Mouse (Mus musculus) limb, embryonic 14.5 days (tissue): ENCODE measurements around the gene Ncdn. TPM values are rescaled to one million over a fixed set of nuclear protein-coding genes. Genes with fewer than 3 reads are reported as not detected.

ENCODE experiments used
- ATAC-seq: fragments of 200-750 bp; cut with Nextera tagmentation; 2 replicates; pipeline ENCODE4 v1.8.0; 2017; ENCODE audit warnings: low read depth, moderate number of reproducible peaks, moderate TSS enrichment; ENCODE audit not compliant: low FRiP score
- DNase-seq: peaks from one replicate; pipeline ENCODE4 v3.0.0-alpha.2; 2015; ENCODE audit warnings: low spot score
- H3K27ac ChIP-seq: fragments of 300-500 bp; sonication (generic); replicated peaks from 2 replicates; pipeline ENCODE4 v1.5.1; 2014; ENCODE audit warnings: low read depth, mild to moderate bottlenecking, low read length, moderate library complexity, mixed read lengths
- H3K27me3 ChIP-seq: fragments of 300-500 bp; sonication (generic); 2 replicates; pipeline ENCODE4 v1.6.1; 2014; ENCODE audit warnings: low read length, mixed read lengths; ENCODE audit not compliant: control insufficient read depth, insufficient read depth
- H3K36me3 ChIP-seq: fragments of 300-500 bp; sonication (generic); 2 replicates; pipeline ENCODE4 v1.6.1; 2014; ENCODE audit warnings: mild to moderate bottlenecking, low read length, moderate library complexity, mixed read lengths; ENCODE audit not compliant: control insufficient read depth, insufficient read depth
- H3K4me1 ChIP-seq: fragments of 300-500 bp; sonication (generic); 2 replicates; pipeline ENCODE4 v1.6.1; 2014; ENCODE audit warnings: antibody characterized with exemption, low read length, mixed read lengths; ENCODE audit not compliant: control insufficient read depth, insufficient read depth
- H3K4me2 ChIP-seq: fragments of 300-500 bp; sonication (generic); replicated peaks from 2 replicates; pipeline ENCODE4 v1.6.1; 2014; ENCODE audit warnings: low read depth, mild to moderate bottlenecking, low read length, moderate library complexity; ENCODE audit not compliant: severe bottlenecking
- H3K4me3 ChIP-seq: fragments of 300-500 bp; sonication (generic); replicated peaks from 2 replicates; pipeline ENCODE4 v1.5.1; 2014; ENCODE audit warnings: low read length
- H3K9ac ChIP-seq: fragments of 300-500 bp; sonication (generic); 2 replicates; pipeline ENCODE4 v1.6.1; 2014; ENCODE audit warnings: mild to moderate bottlenecking, low read depth, low read length, moderate library complexity; ENCODE audit not compliant: severe bottlenecking
- H3K9me3 ChIP-seq: fragments of 300-500 bp; sonication (generic); 2 replicates; pipeline ENCODE4 v1.6.1; 2016; ENCODE audit warnings: low read length; ENCODE audit not compliant: control insufficient read depth
- POLR2A ChIP-seq: fragments of 200-500 bp; IDR thresholded peaks from 2 replicates; pipeline ENCODE4 v1.8.0; 2012; ENCODE audit warnings: inconsistent platforms, mild to moderate bottlenecking, moderate library complexity, borderline replicate concordance; ENCODE audit not compliant: insufficient read depth, insufficient read length; ENCODE audit errors: extremely low read depth
- WGBS: fragments of 180-500 bp; shearing (Covaris S2); extraction: QIAGEN DNeasy Blood & Tissue Kit; methylation state at CpG from one replicate; pipeline ENCODE4 v1.1.7; 2014; 5-methylcytosine and 5-hydroxymethylcytosine counted together
- polyA plus RNA-seq, 2 experiments: library from polyadenylated mRNA; depleted of rRNA in 1 of 2; stranded (reverse) in 1 of 2; unstranded in 1 of 2; fragments of >200 nt; fragmentation: Nextera tagmentation in 1 of 2; extraction: Ambion mirVana in 1 of 2; gene quantifications; 2 replicates each; pipeline versions ENCODE4 v1.2.1 to v1.2.3; 2012 to 2014

Ncdn gene
- polyA plus RNA-seq, 2 experiments, result 29.1 to 39.0 TPM

DNA sequence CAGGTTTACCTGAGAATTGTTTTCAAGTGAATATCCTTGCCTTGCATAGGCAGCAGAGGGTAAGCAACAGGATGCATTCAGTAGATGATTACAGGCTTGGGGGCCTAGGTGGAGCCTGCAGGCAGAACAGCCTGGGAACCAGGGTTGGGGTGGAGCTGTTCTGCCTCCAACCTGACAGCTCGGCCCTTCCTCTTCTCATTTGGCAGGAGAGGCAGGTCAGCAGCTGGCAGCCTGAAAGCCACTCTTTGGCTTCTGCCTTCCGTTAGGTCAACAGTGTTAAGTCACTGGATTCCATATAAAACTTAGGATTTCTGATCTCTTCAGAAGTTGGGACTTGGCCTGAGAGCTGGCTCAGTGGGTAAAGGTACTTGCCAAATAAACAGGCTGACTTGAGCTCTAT is 10.3 kb downstream of the Ncdn start:
- Histone ChIP-seq H3K9ac (no peak overlapping the region), H3K36me3 (peaks cover 41% of the 10 kb centered on the region), H3K27me3 (peaks cover 8% of the 10 kb centered on the region; the same call in 1 of the 2 replicates), H3K9me3 (no peaks in the 10 kb centered on the region), H3K27ac (no peak overlapping the region), H3K4me3 (no peak overlapping the region), H3K4me2 (no peak overlapping the region), H3K4me1 (no peaks in the 10 kb centered on the region)
- ATAC-seq, result no peak
- WGBS, result 38% methylated on average over 2 of the region's 2 CpGs
- DNase-seq, result no peak
- no peak for TF ChIP-seq POLR2A

DNA sequence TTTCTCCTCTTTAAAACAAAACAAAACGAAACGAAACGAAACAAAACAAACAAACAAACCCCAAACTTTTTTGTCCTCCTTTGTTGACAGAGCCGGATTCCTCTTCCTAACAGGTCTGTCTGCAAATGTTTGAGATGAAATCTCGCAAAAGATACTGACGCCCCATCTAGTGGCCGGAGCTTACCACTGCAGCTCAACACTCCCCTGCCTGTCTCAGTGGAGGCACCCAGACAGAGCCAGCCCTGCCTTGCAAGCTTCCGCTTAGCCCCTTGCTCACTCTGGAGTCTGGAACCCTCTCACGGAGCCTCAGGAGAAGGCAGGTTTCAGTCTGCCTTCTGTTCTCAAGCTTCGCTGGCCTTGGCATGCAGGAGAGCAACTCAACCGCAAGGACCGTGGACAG is 11.8 kb downstream of the Ncdn start:
- Histone ChIP-seq H3K9me3 (no peaks in the 10 kb centered on the region), H3K4me3 (no peak overlapping the region), H3K36me3 (peaks cover 28% of the 10 kb centered on the region), H3K9ac (0 out of 2 replicates have a peak overlapping the region, but pooled peaks have one; percentile 12), H3K4me2 (no peak overlapping the region), H3K27me3 (peaks cover 21% of the 10 kb centered on the region), H3K4me1 (no peaks in the 10 kb centered on the region), H3K27ac (no peak overlapping the region)
- no peak for TF ChIP-seq POLR2A
- ATAC-seq (peak; percentile 69), DNase-seq (peak; percentile 80)
- 5% methylated on average over 12 of the region's 12 CpGs for WGBS

DNA sequence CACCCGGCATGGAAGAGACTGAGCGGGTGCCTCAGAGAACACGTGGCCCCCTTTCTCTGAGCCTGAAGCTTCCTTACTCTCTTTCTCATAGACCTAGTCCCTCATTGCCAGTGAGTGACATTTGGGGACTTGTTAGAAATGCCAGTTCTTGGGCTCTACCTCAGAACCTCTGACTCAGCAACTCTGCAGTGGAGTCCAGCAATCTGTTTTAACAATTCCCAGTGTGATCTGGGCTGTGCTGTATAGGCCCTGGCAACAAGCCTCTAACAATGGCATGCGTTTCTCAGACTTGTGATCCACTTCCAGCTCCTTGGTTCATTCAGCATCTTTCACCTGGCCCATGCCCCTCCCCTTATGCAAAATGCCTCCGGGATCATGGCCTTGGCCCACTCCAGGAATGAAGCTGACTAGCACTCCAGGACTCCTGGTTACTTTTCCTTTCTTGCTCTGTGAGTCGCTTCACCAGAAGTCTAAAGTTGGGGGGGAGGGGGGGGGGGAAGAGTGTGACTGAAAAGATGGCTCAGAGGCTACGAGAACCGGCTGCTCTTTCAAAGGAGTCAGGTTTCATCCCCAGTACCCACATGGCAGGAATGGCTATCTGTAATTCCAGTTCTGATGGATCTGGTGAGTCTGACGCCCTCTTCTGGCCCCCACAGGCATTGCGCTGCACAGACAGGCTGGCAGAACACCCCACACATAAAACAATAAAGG is 13.1 kb downstream of the Ncdn start:
- Histone ChIP-seq H3K9me3 (no peaks in the 10 kb centered on the region), H3K27me3 (peaks cover 34% of the 10 kb centered on the region), H3K4me1 (0 out of 2 replicates have a peak, but pooled peaks cover 2% of the 10 kb centered on the region), H3K36me3 (peaks cover 15% of the 10 kb centered on the region), H3K4me3 (no peak overlapping the region), H3K4me2 (no peak overlapping the region), H3K9ac (no peak overlapping the region), H3K27ac (no peak overlapping the region)
- 26% methylated on average over 10 of the region's 10 CpGs for WGBS
- no peak for TF ChIP-seq POLR2A
- ATAC-seq (no peak), DNase-seq (no peak)

DNA sequence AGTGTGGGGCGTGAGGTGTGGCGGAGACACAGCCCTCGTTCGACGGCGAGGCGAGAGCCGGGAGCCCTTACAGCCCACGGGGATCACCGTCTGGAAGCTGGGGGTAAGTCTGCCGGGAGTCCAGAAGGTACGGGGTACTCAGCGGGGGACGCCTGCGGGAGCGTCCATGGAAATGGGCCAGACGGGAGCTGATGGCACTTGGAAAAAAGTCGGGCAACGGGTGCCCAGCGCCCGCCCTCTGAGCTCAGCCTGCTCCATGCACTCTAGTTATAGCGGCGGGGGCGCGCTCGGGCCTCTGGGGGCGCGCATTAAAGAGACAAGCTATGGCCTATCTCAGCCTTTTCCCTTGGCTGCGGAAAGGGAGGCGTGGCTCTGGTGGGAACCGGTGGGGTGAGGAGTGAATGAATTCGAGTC is 17.2 kb downstream of the Ncdn start, which contains the start of gene Tfap2e:
TSS of gene Tfap2e (minus strand) at position 240 of the 414 bp plus-strand sequence.
- Histone ChIP-seq H3K4me2 (peak within 1 kb of the TSS; percentile 38), H3K4me3 (peak within 1 kb of the TSS; percentile 28), H3K36me3 (no peaks in the 10 kb centered on the region), H3K4me1 (0 out of 2 replicates have a peak, but pooled peaks cover 3% of the 10 kb centered on the region), H3K9me3 (no peaks in the 10 kb centered on the region), H3K27ac (no peak within 1 kb of the TSS), H3K27me3 (peaks cover 73% of the 10 kb centered on the region), H3K9ac (peak within 1 kb of the TSS; percentile 34; the same call in 1 of the 2 replicates)
- ATAC-seq (peak; percentile 50; the same call in 1 of the 2 replicates), DNase-seq (peak; percentile 39)
- 2% methylated on average over 31 of the region's 32 CpGs for WGBS
- no peak for TF ChIP-seq POLR2A

DNA sequence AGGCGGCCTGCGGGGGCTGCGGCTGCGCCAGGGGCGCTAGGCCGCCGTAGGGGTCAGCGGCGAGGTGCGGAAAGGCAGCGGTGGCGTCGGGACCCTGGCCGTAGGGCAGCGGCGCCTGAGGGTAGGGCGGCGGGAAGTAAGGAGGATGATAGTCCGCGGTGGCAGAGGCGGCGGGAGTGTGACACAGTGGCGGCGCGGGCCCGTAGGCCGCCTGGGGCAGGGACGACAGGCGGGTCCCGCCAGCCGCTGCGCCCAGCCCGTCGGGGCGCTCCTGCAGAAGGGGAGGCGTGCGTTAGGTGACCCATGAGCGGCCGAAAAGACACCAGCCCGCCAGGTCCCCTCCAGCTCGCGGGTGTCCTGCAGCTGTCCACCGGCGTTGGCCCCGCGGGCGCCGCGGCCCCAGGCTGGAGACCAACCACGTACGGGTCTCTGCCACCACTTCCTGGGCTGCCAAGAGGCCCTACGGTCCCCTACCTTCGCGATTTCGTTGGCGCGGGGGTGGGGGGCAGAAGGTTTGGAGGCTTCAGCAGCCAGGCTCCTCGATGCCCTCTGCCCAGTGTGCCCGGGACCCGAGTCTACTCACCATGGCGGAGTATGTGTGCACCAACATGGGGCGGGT is 17.7 kb downstream of the Ncdn start:
- no peak for ATAC-seq
- Histone ChIP-seq H3K9me3 (no peaks in the 10 kb centered on the region), H3K27ac (no peak overlapping the region), H3K4me3 (peak overlapping the region; percentile 28), H3K27me3 (peaks cover 78% of the 10 kb centered on the region), H3K4me2 (peak overlapping the region; percentile 38), H3K9ac (peak overlapping the region; percentile 34; the same call in 1 of the 2 replicates), H3K36me3 (no peaks in the 10 kb centered on the region), H3K4me1 (0 out of 2 replicates have a peak, but pooled peaks cover 3% of the 10 kb centered on the region)
- WGBS, result 1% methylated on average over 42 of the region's 62 CpGs
- no peak for TF ChIP-seq POLR2A
- no peak for DNase-seq
